Mouse (Mus musculus) CH12.LX (cell line): ENCODE measurements around the gene Zeb2.

ENCODE experiments used
- CHD2 ChIP-seq: IDR thresholded peaks from 2 replicates; pipeline ENCODE4 v1.6.1; 2011; ENCODE audit warnings: low read length, improper control_type of control experiment
- CTCF ChIP-seq, 2 experiments: IDR thresholded peaks in 1 of 2; conservative IDR thresholded peaks in 1 of 2; 2 replicates each; pipeline ENCODE4 v1.5.1; 2011 to 2012; ENCODE audit warnings: low read depth in 2 of 2, low read length in 2 of 2, improper control_type of control experiment in 1 of 2, inconsistent platforms in 1 of 2, mild to moderate bottlenecking in 1 of 2, moderate library complexity in 1 of 2
- ELF1 ChIP-seq: IDR thresholded peaks from 2 replicates; pipeline ENCODE4 v1.6.1; 2014; ENCODE audit warnings: low read depth, mild to moderate bottlenecking, inconsistent platforms, low read length, improper control_type of control experiment
- EP300 ChIP-seq: IDR thresholded peaks from 2 replicates; pipeline ENCODE4 v1.6.1; 2011; ENCODE audit warnings: low read length, improper control_type of control experiment
- JUND ChIP-seq: conservative IDR thresholded peaks from 2 replicates; pipeline ENCODE4 v1.6.1; 2011; ENCODE audit warnings: low read depth, low read length, improper control_type of control experiment
- MAFK ChIP-seq: IDR thresholded peaks from 2 replicates; pipeline ENCODE4 v1.6.1; 2011; ENCODE audit warnings: low read length, improper control_type of control experiment; ENCODE audit not compliant: insufficient replicate concordance
- MYC ChIP-seq: IDR thresholded peaks from 2 replicates; pipeline ENCODE4 v1.6.1; 2011; ENCODE audit warnings: low read depth, mild to moderate bottlenecking, improper control_type of control experiment, low read length
- SMC3 ChIP-seq: IDR thresholded peaks from 2 replicates; pipeline ENCODE4 v1.6.1; 2011; ENCODE audit warnings: low read depth, low read length, improper control_type of control experiment
- TCF12 ChIP-seq: IDR thresholded peaks from 2 replicates; pipeline ENCODE4 v1.6.1; 2014; ENCODE audit warnings: low read depth, mild to moderate bottlenecking, inconsistent platforms, low read length, improper control_type of control experiment
- ZC3H11A ChIP-seq: IDR thresholded peaks from 2 replicates; pipeline ENCODE4 v1.6.1; 2012; ENCODE audit warnings: low read depth, mild to moderate bottlenecking, inconsistent platforms, low read length, improper control_type of control experiment

DNA sequence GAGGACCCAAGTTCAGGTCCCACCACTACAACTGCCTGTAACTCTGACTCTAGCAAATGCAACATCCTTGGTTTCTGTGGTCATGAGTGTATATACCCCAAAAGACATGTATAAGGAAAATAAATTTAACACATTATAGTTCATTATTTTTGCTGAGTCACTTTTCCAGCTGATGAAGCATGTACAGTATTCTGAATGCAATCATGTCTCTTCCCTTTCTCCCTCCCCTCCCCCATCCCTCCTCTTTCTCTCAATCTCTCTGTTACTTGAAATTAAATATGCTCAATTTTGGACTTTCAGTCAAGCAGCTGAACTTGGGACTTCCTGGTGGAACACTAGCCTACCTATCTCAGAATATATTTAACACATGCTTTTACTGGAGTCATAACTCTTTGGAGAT, 77.7 kb downstream of the Zeb2 start:
- TF ChIP-seq CTCF (conservative IDR thresholded peaks at IDR 0.05 in 1 of 2, IDR thresholded peaks at IDR 0.05 in 1 of 2; ENCODE audit: low read depth in 2 of 2, low read length in 2 of 2) (no peak), JUND (no peak), TCF12 (no peak), MAFK (0 out of 2 replicates have a peak, but pooled peaks have one; percentile 22), EP300 (0 out of 2 replicates have a peak, but pooled peaks have one; percentile 31), CHD2 (peak; percentile 57), SMC3 (no peak), ELF1 (no peak), ZC3H11A (no peak), MYC (0 out of 2 replicates have a peak, but pooled peaks have one; percentile 16)
